Mouse (Mus musculus) lung, embryonic 16.5 days (tissue): ENCODE results near the gene Fgfr2. TPM values are rescaled to one million over a fixed set of nuclear protein-coding genes. Genes with fewer than 3 reads are reported as not detected.

ENCODE experiments used
- ATAC-seq: fragments of 200-750 bp; cut with Nextera tagmentation; 2 replicates; pipeline ENCODE4 v1.8.0; 2017; ENCODE audit warnings: low read depth, mild to moderate bottlenecking, moderate library complexity
- H3K27ac ChIP-seq: fragments of 300-500 bp; sonication (generic); 2 replicates; pipeline ENCODE4 v1.5.1; 2014; ENCODE audit warnings: mild to moderate bottlenecking, control low read depth, low read length
- H3K27me3 ChIP-seq: fragments of 300-500 bp; sonication (generic); 2 replicates; pipeline ENCODE4 v1.6.1; 2014; ENCODE audit warnings: low read depth, low read length, mixed read lengths; ENCODE audit not compliant: control insufficient read depth, insufficient read depth
- H3K36me3 ChIP-seq: fragments of 300-500 bp; sonication (generic); 2 replicates; pipeline ENCODE4 v1.6.1; 2014; ENCODE audit warnings: low read length; ENCODE audit not compliant: control insufficient read depth, insufficient read depth
- H3K4me1 ChIP-seq: fragments of 300-500 bp; sonication (generic); replicated peaks from 2 replicates; pipeline ENCODE4 v1.6.1; 2014; ENCODE audit warnings: low read length, mixed read lengths; ENCODE audit not compliant: control insufficient read depth, insufficient read depth
- H3K4me2 ChIP-seq: fragments of 300-500 bp; sonication (generic); 2 replicates; pipeline ENCODE4 v1.6.1; 2014; ENCODE audit warnings: low read depth, low read length, control low read depth
- H3K4me3 ChIP-seq: fragments of 300-500 bp; sonication (generic); 2 replicates; pipeline ENCODE4 v1.5.1; 2014; ENCODE audit warnings: mild to moderate bottlenecking, low read length, control low read depth
- H3K9ac ChIP-seq: fragments of 300-500 bp; sonication (generic); 2 replicates; pipeline ENCODE4 v1.6.1; 2014; ENCODE audit warnings: low read length, control low read depth
- H3K9me3 ChIP-seq: fragments of 300-500 bp; sonication (generic); 2 replicates; pipeline ENCODE4 v1.6.1; 2016; ENCODE audit warnings: low read length; ENCODE audit not compliant: control insufficient read depth
- WGBS: fragments of 180-500 bp; shearing (Covaris S2); extraction: QIAGEN DNeasy Blood & Tissue Kit; methylation state at CpG from one replicate; pipeline ENCODE4 v1.1.7; 2014; 5-methylcytosine and 5-hydroxymethylcytosine counted together
- polyA plus RNA-seq: library from polyadenylated mRNA; unstranded; fragments of >200 nt; fragmentation: Nextera tagmentation; extraction: Ambion mirVana; gene quantifications from 2 replicates; pipeline ENCODE4 v1.2.1, GENCODE M21; 2015

The Fgfr2 gene
- polyA plus RNA-seq, 1 experiment from 2014 or later: 175 TPM

GRCm38 (mm10) chr7:132458493-132458892 is 664.7 kb downstream of the Fgfr2 start:
- Histone ChIP-seq H3K4me3 (no peak overlapping the region), H3K27me3 (no peaks in the 10 kb centered on the region), H3K9ac (no peak overlapping the region), H3K9me3 (no peaks in the 10 kb centered on the region), H3K36me3 (no peaks in the 10 kb centered on the region), H3K27ac (no peak overlapping the region), H3K4me2 (no peak overlapping the region), H3K4me1 (no peaks in the 10 kb centered on the region)
- WGBS: 55% methylated on average over 7 of the region's 7 CpGs
- ATAC-seq: no peak

GRCm38 (mm10) chr7:132455071-132455720 is 668.0 kb downstream of the Fgfr2 start:
- Histone ChIP-seq H3K9ac (no peak overlapping the region), H3K27ac (no peak overlapping the region), H3K4me3 (no peak overlapping the region), H3K36me3 (no peaks in the 10 kb centered on the region), H3K4me1 (no peaks in the 10 kb centered on the region), H3K9me3 (no peaks in the 10 kb centered on the region), H3K4me2 (no peak overlapping the region), H3K27me3 (no peaks in the 10 kb centered on the region)
- 40% methylated on average over 11 of the region's 11 CpGs for WGBS
- peak; percentile 41; the same call in 1 of the 2 replicates for ATAC-seq

- Histone ChIP-seq H3K27ac (no peak overlapping the region), H3K9me3 (no peaks in the 10 kb centered on the region), H3K9ac (no peak overlapping the region), H3K4me1 (0 out of 2 replicates have a peak, but pooled peaks cover 2% of the 10 kb centered on the region), H3K36me3 (no peaks in the 10 kb centered on the region), H3K4me2 (no peak overlapping the region), H3K27me3 (no peaks in the 10 kb centered on the region), H3K4me3 (no peak overlapping the region)
- ATAC-seq: no peak
- 79% methylated on average over 6 of the region's 6 CpGs for WGBS
Measured at GRCm38 (mm10) chr7:132449891-132450735, 673.0 kb downstream of the Fgfr2 start.

DNA sequence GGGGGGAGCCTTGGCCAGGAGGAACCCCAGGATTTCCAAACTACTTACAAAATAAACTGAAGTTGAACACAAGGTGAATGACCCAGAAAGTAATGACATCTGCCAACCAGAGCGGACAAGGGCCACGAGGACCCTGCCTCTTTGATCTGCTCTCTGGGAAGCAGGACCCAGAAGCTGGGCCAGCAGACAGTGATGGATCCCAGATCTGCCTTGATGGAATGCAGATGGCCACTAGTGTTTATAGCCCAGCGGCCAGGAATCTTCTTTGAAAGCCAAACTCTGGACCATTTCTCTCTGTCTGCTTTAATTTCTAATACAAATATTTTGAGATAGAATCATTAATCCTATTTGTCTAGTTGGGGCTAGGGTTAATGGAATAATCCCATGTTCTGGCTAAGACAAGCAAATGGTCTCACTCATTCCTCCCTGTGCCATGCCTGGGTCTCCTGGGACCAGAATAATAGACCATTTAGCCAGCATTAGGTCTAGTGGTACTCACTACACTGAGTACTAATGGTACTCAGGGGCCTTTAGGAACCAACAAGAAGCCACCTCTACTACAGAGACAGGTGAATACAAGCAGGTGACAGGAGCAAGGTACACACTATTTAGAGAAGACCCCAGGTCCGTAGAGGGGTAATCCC is 674.5 kb downstream of the Fgfr2 start:
- peak; percentile 78 for ATAC-seq
- H3K4me3 ChIP-seq: no peak overlapping the region
- H3K9ac ChIP-seq: no peak overlapping the region
- H3K9me3 ChIP-seq: no peaks in the 10 kb centered on the region
- H3K27ac ChIP-seq: no peak overlapping the region
- peaks cover 5% of the 10 kb centered on the region; the same call in 1 of the 2 replicates for H3K4me1 ChIP-seq
- no peaks in the 10 kb centered on the region for H3K36me3 ChIP-seq
- no peaks in the 10 kb centered on the region for H3K27me3 ChIP-seq
- 46% methylated on average over 4 of the region's 4 CpGs for WGBS
- H3K4me2 ChIP-seq: no peak overlapping the region

DNA sequence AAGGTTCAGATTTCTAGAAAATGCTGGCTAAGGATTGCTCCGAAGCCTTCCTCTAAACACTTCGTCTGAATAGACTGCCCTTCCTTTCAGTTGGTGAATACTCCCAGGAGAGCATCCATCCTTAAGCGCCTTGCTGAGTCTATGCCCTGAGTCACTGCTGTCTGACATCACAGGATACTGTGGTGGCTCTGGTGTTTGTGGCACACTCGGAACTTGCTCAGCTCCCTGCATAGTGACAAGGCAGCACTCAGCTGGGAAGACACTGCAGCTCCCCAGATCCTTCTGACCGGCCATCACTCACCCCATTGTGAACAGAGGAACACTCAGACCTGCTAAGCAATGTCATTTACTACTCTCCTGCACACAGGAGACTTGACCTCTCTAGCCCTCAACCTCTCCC is 675.6 kb downstream of the Fgfr2 start:
- H3K9me3 ChIP-seq: no peaks in the 10 kb centered on the region
- no peaks in the 10 kb centered on the region for H3K36me3 ChIP-seq
- peaks cover 6% of the 10 kb centered on the region; the same call in 1 of the 2 replicates for H3K4me1 ChIP-seq
- H3K9ac ChIP-seq: no peak overlapping the region
- no peak overlapping the region for H3K4me3 ChIP-seq
- no peak overlapping the region for H3K4me2 ChIP-seq
- WGBS: 73% methylated on average over 5 of the region's 5 CpGs
- H3K27ac ChIP-seq: no peak overlapping the region
- no peak for ATAC-seq
- no peaks in the 10 kb centered on the region for H3K27me3 ChIP-seq

DNA sequence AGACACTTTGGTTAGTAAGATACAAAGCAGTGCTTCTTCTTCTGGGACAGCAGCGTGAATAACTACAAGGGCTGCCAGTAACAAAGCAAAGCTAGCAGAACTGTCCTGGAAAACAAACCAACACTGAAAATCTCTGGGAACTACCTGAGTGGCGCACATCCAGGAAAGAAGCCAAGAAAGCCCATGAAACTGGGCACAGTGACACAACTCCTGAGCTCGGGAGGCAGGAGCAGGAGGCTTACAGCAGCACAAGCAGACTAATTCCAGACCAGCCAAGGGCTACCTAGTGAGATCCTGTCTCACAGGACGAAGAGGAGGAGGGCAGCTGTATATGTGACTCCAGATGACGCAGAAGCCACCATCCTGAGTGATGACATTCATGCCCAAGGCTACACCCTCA is 676.3 kb downstream of the Fgfr2 start:
- H3K4me1 ChIP-seq: peaks cover 6% of the 10 kb centered on the region; the same call in 1 of the 2 replicates
- no peak overlapping the region for H3K9ac ChIP-seq
- WGBS: 75% methylated on average over 5 of the region's 5 CpGs
- no peak overlapping the region for H3K4me3 ChIP-seq
- H3K36me3 ChIP-seq: no peaks in the 10 kb centered on the region
- no peak for ATAC-seq
- H3K9me3 ChIP-seq: no peaks in the 10 kb centered on the region
- no peak overlapping the region for H3K27ac ChIP-seq
- H3K4me2 ChIP-seq: no peak overlapping the region
- H3K27me3 ChIP-seq: no peaks in the 10 kb centered on the region

DNA sequence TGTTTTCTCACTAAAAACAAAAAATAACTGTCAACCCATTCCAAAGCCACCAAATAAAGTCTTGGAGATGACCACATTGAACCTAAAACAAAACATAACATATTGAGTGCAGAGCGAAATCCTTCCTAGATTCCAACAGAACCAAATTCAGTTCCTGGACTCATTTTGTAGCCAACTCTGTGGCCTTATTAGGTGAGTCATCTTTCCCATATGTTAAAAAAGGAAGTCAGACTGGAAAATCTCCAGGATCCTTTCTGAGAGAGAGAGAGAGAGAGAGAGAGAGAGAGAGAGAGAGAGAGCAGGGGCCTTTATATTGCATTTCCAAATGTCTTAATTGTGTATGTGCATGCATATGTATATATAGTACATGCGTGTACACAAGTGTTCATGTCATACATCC is 678.9 kb downstream of the Fgfr2 start:
- 74% methylated on average over 2 of the region's 2 CpGs for WGBS
- no peak overlapping the region for H3K4me2 ChIP-seq
- ATAC-seq: no peak
- no peaks in the 10 kb centered on the region for H3K36me3 ChIP-seq
- peaks cover 6% of the 10 kb centered on the region; the same call in 1 of the 2 replicates for H3K4me1 ChIP-seq
- H3K9me3 ChIP-seq: no peaks in the 10 kb centered on the region
- no peaks in the 10 kb centered on the region for H3K27me3 ChIP-seq
- H3K27ac ChIP-seq: no peak overlapping the region
- H3K4me3 ChIP-seq: no peak overlapping the region
- H3K9ac ChIP-seq: no peak overlapping the region

DNA sequence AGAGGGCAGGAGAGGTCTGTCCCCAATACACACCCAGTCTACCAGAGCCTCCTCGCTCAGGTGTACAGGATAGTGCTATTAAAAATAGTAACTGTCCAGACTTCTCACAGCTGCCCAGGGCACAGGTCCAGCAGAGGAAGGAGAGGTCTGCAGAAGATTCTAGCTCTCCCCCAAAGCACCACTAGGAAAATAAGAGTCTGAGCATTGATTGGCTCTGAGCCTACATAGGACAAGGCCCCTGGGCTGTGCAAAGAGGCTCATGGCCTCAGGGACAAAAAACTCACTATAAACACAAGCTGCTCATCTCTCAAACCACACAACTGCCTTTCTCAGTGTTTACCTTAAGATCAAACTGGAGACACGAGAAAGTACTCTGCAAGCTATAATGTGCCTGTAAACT is 679.4 kb downstream of the Fgfr2 start:
- 39% methylated on average over 2 of the region's 2 CpGs for WGBS
- ATAC-seq: peak; percentile 23; the same call in 1 of the 2 replicates
- no peak overlapping the region for H3K4me3 ChIP-seq
- no peak overlapping the region for H3K9ac ChIP-seq
- no peaks in the 10 kb centered on the region for H3K27me3 ChIP-seq
- no peak overlapping the region for H3K4me2 ChIP-seq
- no peaks in the 10 kb centered on the region for H3K36me3 ChIP-seq
- peak overlapping the region; percentile 34; the same call in 1 of the 2 replicates for H3K27ac ChIP-seq
- H3K9me3 ChIP-seq: no peaks in the 10 kb centered on the region
- peaks cover 5% of the 10 kb centered on the region; the same call in 1 of the 2 replicates for H3K4me1 ChIP-seq

GRCm38 (mm10) chr7:132443134-132443533 is 680.0 kb downstream of the Fgfr2 start:
- no peaks in the 10 kb centered on the region for H3K36me3 ChIP-seq
- no peak overlapping the region for H3K4me2 ChIP-seq
- no peaks in the 10 kb centered on the region for H3K9me3 ChIP-seq
- peaks cover 5% of the 10 kb centered on the region; the same call in 1 of the 2 replicates for H3K4me1 ChIP-seq
- ATAC-seq: no peak
- no peaks in the 10 kb centered on the region for H3K27me3 ChIP-seq
- no peak overlapping the region for H3K4me3 ChIP-seq
- WGBS: 71% methylated on average over 3 of the region's 3 CpGs
- H3K27ac ChIP-seq: no peak overlapping the region
- H3K9ac ChIP-seq: no peak overlapping the region
